In genomic region chr19:5094746-5095417, GRCm38 (mm10) we compare ENCODE assay signal across 9 mouse cellular contexts. TPM values are rescaled to one million over a fixed set of nuclear protein-coding genes. Genes with fewer than 3 reads are reported as not detected.
DNase-seq lines count a peak whose midpoint lies in the region; ATAC-seq and TF ChIP-seq lines count a peak whose summit lies in the region.
"Had no signal": no experiment of that assay in that cellular context is flagged by ENCODE, and none has a peak within 500 bp of the region (broad histone marks: within the 10 kb centered on the region; RNA-seq: fewer than 3 reads in every experiment).

No protein-coding gene starts in this region.

- no peaks in the 10 kb centered on the region for H3K27me3 ChIP-seq in cerebellum, adult 2 months (ENCODE audit: control insufficient read depth, insufficient read depth, low read length)
- H3K27me3 ChIP-seq in limb, embryonic 10.5 days (ENCODE audit: low read depth, poor library complexity, severe bottlenecking), result peaks cover 8% of the 10 kb centered on the region; the same call in 1 of the 2 replicates
- H3K27me3 ChIP-seq in neural tube, embryonic 15.5 days (replicated peaks), result no peaks in the 10 kb centered on the region

- peaks cover 22% of the 10 kb centered on the region for H3K4me1 ChIP-seq in cerebellum, adult 2 months (ENCODE audit: control insufficient read depth, insufficient read depth, low read length)
- H3K4me1 ChIP-seq in limb, embryonic 10.5 days, result peaks cover 64% of the 10 kb centered on the region
- H3K4me1 ChIP-seq in neural tube, embryonic 15.5 days, result peaks cover 75% of the 10 kb centered on the region

- TF ChIP-seq POLR2A in cerebellum, adult 2 months (IDR thresholded peaks at IDR 0.05; ENCODE audit: borderline replicate concordance, insufficient read depth, low read length), result no peak

- no peaks in the 10 kb centered on the region for H3K9me3 ChIP-seq in limb, embryonic 10.5 days (replicated peaks)
- no peaks in the 10 kb centered on the region for H3K9me3 ChIP-seq in neural tube, embryonic 15.5 days (replicated peaks)

- peaks cover 48% of the 10 kb centered on the region for H3K36me3 ChIP-seq in limb, embryonic 10.5 days
- peaks cover 42% of the 10 kb centered on the region for H3K36me3 ChIP-seq in neural tube, embryonic 15.5 days

- H3K4me2 ChIP-seq in neural tube, embryonic 15.5 days, result peak overlapping the region; percentile 80

- DNase-seq in cerebellum, adult 2 months, result no peak
- DNase-seq in cerebellum, adult 9-10 months, result no peak
- peak; percentile 47 to 63 for DNase-seq in right cerebral cortex, postnatal 10 days (ENCODE audit: low spot score in 2 of 2)
- DNase-seq in right cerebral cortex, postnatal 36 days (ENCODE audit: low spot score in 2 of 2), result no peak
- no peak for DNase-seq in limb, embryonic 10.5 days (ENCODE audit: low spot score)
- DNase-seq in thymus, postnatal 14 days, result no peak
- DNase-seq in kidney, adult 11 months, result no peak

- H3K4me3 ChIP-seq in cerebellum, adult 2 months (replicated peaks; ENCODE audit: insufficient read depth, low read depth, low read length), result peak overlapping the region; percentile 52
- H3K4me3 ChIP-seq in limb, embryonic 10.5 days, result peak overlapping the region; percentile 26
- peak overlapping the region; percentile 90 for H3K4me3 ChIP-seq in neural tube, embryonic 15.5 days (replicated peaks)
- H3K4me3 ChIP-seq: erythroblast, embryonic 14.5 days had no signal

- WGBS in cerebellum, adult 2 months, result 22% methylated on average over 11 of the region's 11 CpGs
- WGBS in limb, embryonic 10.5 days, result 48% methylated on average over 11 of the region's 11 CpGs
- whole genome bisulfite sequencing in neural tube, embryonic 15.5 days, result 25% methylated on average over 11 of the region's 11 CpGs

- TF ChIP-seq CTCF in cerebellum, adult 2 months (IDR thresholded peaks at IDR 0.05; ENCODE audit: borderline replicate concordance, insufficient read depth, low read depth, low read length), result no peak

- H3K9ac ChIP-seq in neural tube, embryonic 15.5 days (replicated peaks), result peak overlapping the region; percentile 99

- ATAC-seq in neural tube, embryonic 15.5 days (ENCODE audit: low FRiP score), result peak; percentile 22; the same call in 1 of the 2 replicates

- H3K27ac ChIP-seq in cerebellum, adult 2 months (ENCODE audit: insufficient read depth, low read length), result peak overlapping the region; percentile 6; the same call in 1 of the 2 replicates
- H3K27ac ChIP-seq in limb, embryonic 10.5 days, result 0 out of 2 replicates have a peak overlapping the region, but pooled peaks have one; percentile 15
- peak overlapping the region; percentile 95 for H3K27ac ChIP-seq in neural tube, embryonic 15.5 days (replicated peaks)

RNA-seq across cellular contexts. Expression of gene Cnih2, which starts 3.4 kb away (rescaled TPM):
- polyA plus RNA-seq in cerebellum, adult 2 months (2012; rRNA removed), result 89.3 and 90.3 TPM in 2 replicates
- 20.2 and 28.1 TPM in 2 replicates for polyA plus RNA-seq in limb, embryonic 10.5 days (2016; fragmentation: Nextera tagmentation; extraction: Ambion mirVana)
- 294 and 369 TPM in 2 replicates for polyA plus RNA-seq in neural tube, embryonic 15.5 days (2015; fragmentation: Nextera tagmentation; extraction: Ambion mirVana)

RNA-seq across cellular contexts. Expression of gene Yif1a, which starts 6.5 kb away (rescaled TPM):
- polyA plus RNA-seq in cerebellum, adult 2 months (2012; rRNA removed), result 98.4 and 103 TPM in 2 replicates
- polyA plus RNA-seq in limb, embryonic 10.5 days (2016; fragmentation: Nextera tagmentation; extraction: Ambion mirVana), result 65.4 and 78.0 TPM in 2 replicates
- polyA plus RNA-seq in neural tube, embryonic 15.5 days (2015; fragmentation: Nextera tagmentation; extraction: Ambion mirVana), result 56.8 and 66.1 TPM in 2 replicates

RNA-seq across cellular contexts. Expression of gene Tmem151a, which starts 9.6 kb away (rescaled TPM):
- polyA plus RNA-seq in cerebellum, adult 2 months (2012; rRNA removed), result 84.0 and 102 TPM in 2 replicates
- polyA plus RNA-seq in limb, embryonic 10.5 days (2016; fragmentation: Nextera tagmentation; extraction: Ambion mirVana), result 2.4 and 2.5 TPM in 2 replicates
- polyA plus RNA-seq in neural tube, embryonic 15.5 days (2015; fragmentation: Nextera tagmentation; extraction: Ambion mirVana), result 29.7 and 38.5 TPM in 2 replicates
- polyA plus RNA-seq: erythroblast, embryonic 14.5 days had no signal

RNA-seq across cellular contexts. Expression of gene Rab1b, which starts 12.0 kb away (rescaled TPM):
- polyA plus RNA-seq in cerebellum, adult 2 months (2012; rRNA removed), result 191 and 195 TPM in 2 replicates
- polyA plus RNA-seq in limb, embryonic 10.5 days (2016; fragmentation: Nextera tagmentation; extraction: Ambion mirVana), result 276 and 296 TPM in 2 replicates
- polyA plus RNA-seq in neural tube, embryonic 15.5 days (2015; fragmentation: Nextera tagmentation; extraction: Ambion mirVana), result 205 and 218 TPM in 2 replicates

RNA-seq across cellular contexts. Expression of gene Klc2, which starts 23.5 kb away (rescaled TPM):
- 318 and 338 TPM in 2 replicates for polyA plus RNA-seq in cerebellum, adult 2 months (2012; rRNA removed)
- 28.2 and 30.6 TPM in 2 replicates for polyA plus RNA-seq in limb, embryonic 10.5 days (2016; fragmentation: Nextera tagmentation; extraction: Ambion mirVana)
- polyA plus RNA-seq in neural tube, embryonic 15.5 days (2015; fragmentation: Nextera tagmentation; extraction: Ambion mirVana), result 82.4 and 94.5 TPM in 2 replicates

Comparison
In these comparisons a context has a peak if more than half of its experiments do, and no peak if none do; other contexts are left out.
1. DNase-seq: peak in right cerebral cortex, postnatal 10 days (2 of 2); none in cerebellum, adult 2 months (0 of 2), cerebellum, adult 9-10 months (single experiment), right cerebral cortex, postnatal 36 days (0 of 2), limb, embryonic 10.5 days (single experiment), thymus, postnatal 14 days (single experiment) and kidney, adult 11 months (single experiment).
2. H3K27ac ChIP-seq: peak in every context shown above with its lines; median percentile 95 in neural tube, embryonic 15.5 days; 15 in limb, embryonic 10.5 days; 6 in cerebellum, adult 2 months.
3. H3K4me3 ChIP-seq: peak in every context shown above with its lines; median percentile 90 in neural tube, embryonic 15.5 days; 52 in cerebellum, adult 2 months; 26 in limb, embryonic 10.5 days.